Comparison of ENCODE assay signal across 21 mouse cellular contexts in genomic region chr16:9523314-9523713, GRCm38 (mm10).
DNase-seq lines count a peak whose midpoint lies in the region; ATAC-seq and TF ChIP-seq lines count a peak whose summit lies in the region.
"Had no signal": no experiment of that assay in that cellular context is flagged by ENCODE, and none has a peak within 500 bp of the region (broad histone marks: within the 10 kb centered on the region; RNA-seq: fewer than 3 reads in every experiment).

No protein-coding gene starts in this region.

- no peak for ATAC-seq in liver, embryonic 14.5 days (ENCODE audit: insufficient read depth)
- ATAC-seq in liver, embryonic 12.5 days = no peak
- ATAC-seq: CD4-positive, CD25-positive, alpha-beta regulatory T cell, adult 4 months; forebrain, embryonic 13.5 days; forebrain, postnatal 0 days had no signal

- peak; percentile 9 for TF ChIP-seq RAD21 in CH12.LX (IDR thresholded peaks at IDR 0.05; ENCODE audit: low read depth, low read length)

- in situ Hi-C loops in CH12.LX (cut with MboI; ENCODE audit: low pct_ligation_motif_present, low pct_unique_long_range_greater_than_20kb, low sequenced_read_pairs) = no loop called here

- H3K27ac ChIP-seq in liver, embryonic 14.5 days = no peak overlapping the region
- H3K27ac ChIP-seq in liver, embryonic 12.5 days = no peak overlapping the region
- H3K27ac ChIP-seq in CH12.LX (ENCODE audit: insufficient read depth, low read depth) (no peak overlapping the region), ES-Bruce4 (ENCODE audit: insufficient read depth, low read length) (no peak overlapping the region)
- H3K27ac ChIP-seq: embryonic facial prominence, embryonic 10.5 days; forebrain, embryonic 13.5 days; hindbrain, embryonic 10.5 days; hindbrain, embryonic 14.5 days had no signal

- no peak overlapping the region for H3K4me3 ChIP-seq in liver, embryonic 14.5 days (ENCODE audit: insufficient read depth in 1 of 2, low read depth in 2 of 2, low read length in 2 of 2)
- H3K4me3 ChIP-seq in liver, embryonic 12.5 days = no peak overlapping the region
- no peak overlapping the region for H3K4me3 ChIP-seq in CH12.LX (replicated peaks in 1 of 3; ENCODE audit: low read depth in 2 of 3, low read length in 2 of 3, poor library complexity in 1 of 3)
- no peak overlapping the region for H3K4me3 ChIP-seq in ES-Bruce4 (ENCODE audit: low read depth, low read length)
- H3K4me3 ChIP-seq: embryonic facial prominence, embryonic 10.5 days; forebrain, embryonic 13.5 days; heart, embryonic 12.5 days; hindbrain, embryonic 10.5 days had no signal

- H3K27me3 ChIP-seq in liver, embryonic 14.5 days (ENCODE audit: control insufficient read depth, insufficient read depth, low read length) = no peaks in the 10 kb centered on the region
- H3K27me3 ChIP-seq in liver, embryonic 12.5 days (replicated peaks) = no peaks in the 10 kb centered on the region
- H3K27me3 ChIP-seq in CH12.LX (replicated peaks) (no peaks in the 10 kb centered on the region), ES-Bruce4 (ENCODE audit: control insufficient read depth, insufficient read depth, low read length, poor library complexity, severe bottlenecking) (no peaks in the 10 kb centered on the region)
- H3K27me3 ChIP-seq: forebrain, embryonic 13.5 days; heart, embryonic 12.5 days had no signal

- no peak for DNase-seq in liver, embryonic 14.5 days (ENCODE audit: low read depth in 3 of 3, low spot score in 3 of 3)
- DNase-seq in CH12.LX (ENCODE audit: extremely low read depth) (no peak), R1 (ENCODE audit: low read depth, low spot score) (peak; percentile 17)
- no peak for DNase-seq in urinary bladder, adult 2 months (ENCODE audit: low spot score)
- no peak for DNase-seq in spleen, adult 18-20 months
- DNase-seq: adrenal gland, adult 2 months; adrenal gland, postnatal 36 days; B cell, adult 2 months; cerebellum, adult 2 months; cerebellum, postnatal 10 days; forebrain, postnatal 0 days; gastrocnemius, postnatal 14 days had no signal

- no peak overlapping the region for H3K9ac ChIP-seq in liver, embryonic 14.5 days (replicated peaks)
- H3K9ac ChIP-seq in liver, embryonic 12.5 days = no peak overlapping the region
- no peak overlapping the region for H3K9ac ChIP-seq in CH12.LX (ENCODE audit: insufficient read depth, low read depth)
- H3K9ac ChIP-seq in ES-Bruce4 (ENCODE audit: low read depth, poor library complexity, severe bottlenecking) = no peak overlapping the region
- H3K9ac ChIP-seq: forebrain, embryonic 13.5 days; forebrain, postnatal 0 days; heart, embryonic 12.5 days; hindbrain, embryonic 14.5 days had no signal

- no peak for TF ChIP-seq EP300 in liver, embryonic 14.5 days (IDR thresholded peaks at IDR 0.05; ENCODE audit: low read depth)
- TF ChIP-seq EP300 in CH12.LX (IDR thresholded peaks at IDR 0.05; ENCODE audit: low read length) (no peak), ES-Bruce4 (IDR thresholded peaks at IDR 0.05; ENCODE audit: insufficient read depth, low read depth, low read length) (no peak)

- no peak overlapping the region for H3K4me2 ChIP-seq in liver, embryonic 14.5 days (ENCODE audit: low read depth)
- H3K4me2 ChIP-seq in liver, embryonic 12.5 days = no peak overlapping the region
- H3K4me2 ChIP-seq in CH12.LX (ENCODE audit: insufficient read depth, low read depth, poor library complexity, severe bottlenecking) = no peak overlapping the region
- H3K4me2 ChIP-seq: forebrain, embryonic 13.5 days; heart, embryonic 12.5 days; hindbrain, embryonic 14.5 days had no signal

- dilution Hi-C loops in CH12.LX (cut with MboI; ENCODE audit: extremely low pct_ligation_motif_present, extremely low pct_unique_long_range_greater_than_20kb, low sequenced_read_pairs) = no loop called here

- no peaks in the 10 kb centered on the region for H3K9me3 ChIP-seq in liver, embryonic 14.5 days (ENCODE audit: control insufficient read depth, low read length)
- no peaks in the 10 kb centered on the region for H3K9me3 ChIP-seq in liver, embryonic 12.5 days (replicated peaks)
- H3K9me3 ChIP-seq in CH12.LX (replicated peaks; ENCODE audit: low read length) (peaks cover 8% of the 10 kb centered on the region), ES-Bruce4 (replicated peaks; ENCODE audit: control insufficient read depth, insufficient read depth, low read length, poor library complexity, severe bottlenecking) (no peaks in the 10 kb centered on the region)
- H3K9me3 ChIP-seq: G1E had no signal

- TF ChIP-seq POLR2A in CH12.LX (IDR thresholded peaks at IDR 0.05; ENCODE audit: low read depth, low read length) (no peak), ES-Bruce4 (IDR thresholded peaks at IDR 0.05; ENCODE audit: insufficient read depth, low read length) (no peak)

- no peaks in the 10 kb centered on the region for H3K79me2 ChIP-seq in CH12.LX (replicated peaks; ENCODE audit: control insufficient read depth, extremely low read depth, insufficient read depth, poor library complexity, severe bottlenecking)

- no peaks in the 10 kb centered on the region for H3K36me3 ChIP-seq in liver, embryonic 14.5 days (replicated peaks; ENCODE audit: control insufficient read depth, insufficient read depth, low read depth)
- no peaks in the 10 kb centered on the region for H3K36me3 ChIP-seq in liver, embryonic 12.5 days
- H3K36me3 ChIP-seq in CH12.LX (replicated peaks in 1 of 2; ENCODE audit: control insufficient read depth in 1 of 2, insufficient read depth in 1 of 2, low read length in 1 of 2) = no peaks in the 10 kb centered on the region
- H3K36me3 ChIP-seq in ES-Bruce4 (ENCODE audit: control insufficient read depth, insufficient read depth, low read length, poor library complexity, severe bottlenecking) = no peaks in the 10 kb centered on the region
- H3K36me3 ChIP-seq: embryonic facial prominence, embryonic 10.5 days; G1E; heart, embryonic 12.5 days; hindbrain, embryonic 10.5 days had no signal

- peak; percentile 36; the same call in 1 of the 2 replicates for TF ChIP-seq CTCF in liver, embryonic 14.5 days (IDR thresholded peaks at IDR 0.05; ENCODE audit: low read depth)
- TF ChIP-seq CTCF in CH12.LX (conservative IDR thresholded peaks at IDR 0.05 in 1 of 2, IDR thresholded peaks at IDR 0.05 in 1 of 2; ENCODE audit: low read depth in 2 of 2, low read length in 2 of 2) (peak; percentile 27 to 31; a peak in 2 of 4 replicates), ES-Bruce4 (IDR thresholded peaks at IDR 0.05; ENCODE audit: low read depth, low read length) (peak; percentile 21)

- H3K4me1 ChIP-seq in liver, embryonic 14.5 days (replicated peaks; ENCODE audit: control insufficient read depth in 2 of 2, insufficient read depth in 2 of 2, low read length in 1 of 2) = peaks cover 0 to 2% of the 10 kb centered on the region in 2 experiments; a peak in 1 of 4 replicates
- H3K4me1 ChIP-seq in liver, embryonic 12.5 days = no peaks in the 10 kb centered on the region
- H3K4me1 ChIP-seq in CH12.LX (ENCODE audit: control insufficient read depth in 1 of 2, insufficient read depth in 2 of 2) (no peaks in the 10 kb centered on the region), ES-Bruce4 (ENCODE audit: control insufficient read depth, insufficient read depth, low read length) (no peaks in the 10 kb centered on the region)
- H3K4me1 ChIP-seq: embryonic facial prominence, embryonic 10.5 days; forebrain, embryonic 13.5 days; heart, embryonic 12.5 days; hindbrain, embryonic 10.5 days had no signal

TF ChIP-seq in CH12.LX, 34 proteins besides CTCF, POLR2A, EP300 and RAD21:
- TF ChIP-seq CHD2 (IDR thresholded peaks at IDR 0.05; ENCODE audit: low read length) (no peak), RCOR1 (conservative IDR thresholded peaks at IDR 0.05; ENCODE audit: low read depth, low read length) (no peak), GABPA (IDR thresholded peaks at IDR 0.05; ENCODE audit: insufficient replicate concordance, low read depth, low read length) (no peak), ELF1 (IDR thresholded peaks at IDR 0.05; ENCODE audit: low read depth, low read length) (no peak)
